Mouse (Mus musculus): Measurements from ENCODE around the gene 6030468B19Rik. TPM values are rescaled to one million over a fixed set of nuclear protein-coding genes. Genes with fewer than 3 reads are reported as not detected.
"Not testable (repeated sequence)": the region's sequence is repeated elsewhere in the genome, so short reads cannot be mapped to it uniquely, and the experiment has no call there.

Gene 6030468B19Rik
- polyA plus RNA-seq, 1 experiment from 2014 or later: not detected

DNA sequence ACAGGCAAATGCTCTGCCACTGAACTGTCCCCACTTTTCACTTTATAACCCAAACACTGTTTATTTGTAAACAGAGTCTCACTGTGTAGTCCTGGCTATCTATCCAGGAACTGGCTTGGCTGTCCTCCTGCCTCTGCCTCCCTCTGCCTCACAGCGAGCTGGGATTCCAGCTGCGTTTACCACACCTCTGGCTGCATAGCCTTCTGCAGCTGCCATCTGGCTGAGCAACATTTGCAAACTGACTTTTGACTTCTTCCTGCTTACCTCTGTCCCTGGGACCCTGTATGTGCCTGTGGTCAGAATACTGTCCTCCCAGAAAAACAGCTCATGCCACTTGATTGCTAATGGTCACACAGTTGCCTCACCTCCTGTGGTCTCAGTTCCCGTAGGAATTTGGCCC is 29.9 kb downstream of the 6030468B19Rik start:
- no peak overlapping the region for H3K4me2 ChIP-seq (replicated peaks; ENCODE audit: low read depth, low read length)
- 76% methylated on average over 3 of the region's 3 CpGs for WGBS
- no peaks in the 10 kb centered on the region for H3K9me3 ChIP-seq (ENCODE audit: control insufficient read depth, low read length)
- no peaks in the 10 kb centered on the region for H3K36me3 ChIP-seq (ENCODE audit: control insufficient read depth, insufficient read depth, low read length)
- H3K27me3 ChIP-seq (ENCODE audit: control insufficient read depth, insufficient read depth, low read length): no peaks in the 10 kb centered on the region
- H3K27ac ChIP-seq (ENCODE audit: low read depth, low read length): no peak overlapping the region
- H3K9ac ChIP-seq (ENCODE audit: low read depth, low read length): no peak overlapping the region
- no peak for ATAC-seq (ENCODE audit: low FRiP score)
- H3K4me3 ChIP-seq (ENCODE audit: low read depth, low read length): no peak overlapping the region
- peaks cover 5% of the 10 kb centered on the region for H3K4me1 ChIP-seq (replicated peaks; ENCODE audit: control insufficient read depth, insufficient read depth, low read length)
- no peak for DNase-seq (ENCODE audit: low spot score)

GRCm38 (mm10) chr11:117828149-117828887 is 30.9 kb downstream of the 6030468B19Rik start:
- H3K27ac ChIP-seq (ENCODE audit: low read depth, low read length): no peak overlapping the region
- DNase-seq (ENCODE audit: low spot score): no peak
- no peak for ATAC-seq (ENCODE audit: low FRiP score)
- WGBS: 88% methylated on average over 18 of the region's 18 CpGs
- H3K4me1 ChIP-seq (replicated peaks; ENCODE audit: control insufficient read depth, insufficient read depth, low read length): peaks cover 8% of the 10 kb centered on the region
- H3K36me3 ChIP-seq (ENCODE audit: control insufficient read depth, insufficient read depth, low read length): no peaks in the 10 kb centered on the region
- H3K4me2 ChIP-seq (replicated peaks; ENCODE audit: low read depth, low read length): no peak overlapping the region
- no peaks in the 10 kb centered on the region for H3K9me3 ChIP-seq (ENCODE audit: control insufficient read depth, low read length)
- no peaks in the 10 kb centered on the region for H3K27me3 ChIP-seq (ENCODE audit: control insufficient read depth, insufficient read depth, low read length)
- H3K9ac ChIP-seq (ENCODE audit: low read depth, low read length): no peak overlapping the region
- no peak overlapping the region for H3K4me3 ChIP-seq (ENCODE audit: low read depth, low read length)

DNA sequence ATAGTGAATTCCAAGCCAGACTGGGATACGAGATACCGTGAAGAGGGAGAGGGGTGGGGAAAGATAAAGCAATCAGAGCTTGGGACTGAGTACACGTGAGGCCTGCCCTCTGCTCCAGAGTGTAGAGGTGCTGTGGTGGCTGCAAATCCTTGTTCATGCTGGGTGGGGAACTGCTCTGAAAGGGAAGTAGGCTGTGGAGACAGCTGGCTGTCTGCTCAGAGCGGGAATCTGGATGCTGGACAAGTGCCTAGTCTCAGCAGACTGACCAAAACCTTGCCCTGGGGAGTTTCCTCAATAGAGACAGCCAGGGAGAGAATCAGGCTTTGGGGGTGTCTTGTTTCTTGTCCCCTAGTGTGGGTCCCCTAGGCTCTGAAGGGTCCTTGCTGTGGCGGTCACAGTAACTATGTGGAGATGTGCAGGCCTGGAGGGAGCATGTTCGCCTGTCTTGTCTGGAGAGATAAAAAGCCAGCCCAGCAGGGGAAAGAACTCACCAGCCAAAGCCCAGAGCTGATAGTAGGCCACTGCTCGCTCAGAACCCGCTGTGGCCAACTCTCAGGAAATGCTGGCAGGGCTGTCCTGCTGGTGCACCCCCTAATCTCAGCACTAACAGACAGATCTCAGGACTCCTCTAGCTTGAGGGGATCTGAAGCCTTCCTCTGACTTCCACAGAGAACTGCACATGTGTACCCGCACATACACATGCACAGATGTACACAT is 31.6 kb downstream of the 6030468B19Rik start:
- no peak overlapping the region for H3K27ac ChIP-seq (ENCODE audit: low read depth, low read length)
- 64% methylated on average over 9 of the region's 9 CpGs for WGBS

GRCm38 (mm10) chr11:117829671-117830215 is 32.3 kb downstream of the 6030468B19Rik start:
- Histone ChIP-seq H3K9ac (ENCODE audit: low read depth, low read length) (no peak overlapping the region), H3K4me2 (replicated peaks; ENCODE audit: low read depth, low read length) (no peak overlapping the region), H3K36me3 (ENCODE audit: control insufficient read depth, insufficient read depth, low read length) (no peaks in the 10 kb centered on the region), H3K9me3 (ENCODE audit: control insufficient read depth, low read length) (no peaks in the 10 kb centered on the region), H3K27me3 (ENCODE audit: control insufficient read depth, insufficient read depth, low read length) (no peaks in the 10 kb centered on the region), H3K4me1 (replicated peaks; ENCODE audit: control insufficient read depth, insufficient read depth, low read length) (peaks cover 6% of the 10 kb centered on the region), H3K4me3 (ENCODE audit: low read depth, low read length) (no peak overlapping the region), H3K27ac (ENCODE audit: low read depth, low read length) (no peak overlapping the region)
- DNase-seq (ENCODE audit: low spot score): no peak
- ATAC-seq (ENCODE audit: low FRiP score): no peak
- WGBS: 70% methylated on average over 2 of the region's 2 CpGs

More for the DNA sequence above, 31.6 kb downstream of the 6030468B19Rik start:
- Histone ChIP-seq H3K4me3 (ENCODE audit: low read depth, low read length) (no peak overlapping the region), H3K9me3 (ENCODE audit: control insufficient read depth, low read length) (no peaks in the 10 kb centered on the region), H3K36me3 (ENCODE audit: control insufficient read depth, insufficient read depth, low read length) (no peaks in the 10 kb centered on the region), H3K4me2 (replicated peaks; ENCODE audit: low read depth, low read length) (no peak overlapping the region), H3K27me3 (ENCODE audit: control insufficient read depth, insufficient read depth, low read length) (no peaks in the 10 kb centered on the region), H3K9ac (ENCODE audit: low read depth, low read length) (no peak overlapping the region), H3K4me1 (replicated peaks; ENCODE audit: control insufficient read depth, insufficient read depth, low read length) (peaks cover 8% of the 10 kb centered on the region)
- ATAC-seq (ENCODE audit: low FRiP score): no peak
- no peak for DNase-seq (ENCODE audit: low spot score)

GRCm38 (mm10) chr11:117830401-117830800 is 32.9 kb downstream of the 6030468B19Rik start:
- WGBS: 89% methylated on average over 9 of the region's 9 CpGs
- no peak overlapping the region for H3K4me3 ChIP-seq (ENCODE audit: low read depth, low read length)
- H3K36me3 ChIP-seq (ENCODE audit: control insufficient read depth, insufficient read depth, low read length): no peaks in the 10 kb centered on the region
- no peaks in the 10 kb centered on the region for H3K9me3 ChIP-seq (ENCODE audit: control insufficient read depth, low read length)
- peaks cover 6% of the 10 kb centered on the region for H3K4me1 ChIP-seq (replicated peaks; ENCODE audit: control insufficient read depth, insufficient read depth, low read length)
- no peak overlapping the region for H3K4me2 ChIP-seq (replicated peaks; ENCODE audit: low read depth, low read length)
- no peaks in the 10 kb centered on the region for H3K27me3 ChIP-seq (ENCODE audit: control insufficient read depth, insufficient read depth, low read length)
- H3K9ac ChIP-seq (ENCODE audit: low read depth, low read length): no peak overlapping the region
- no peak overlapping the region for H3K27ac ChIP-seq (ENCODE audit: low read depth, low read length)
- no peak for ATAC-seq (ENCODE audit: low FRiP score)
- no peak for DNase-seq (ENCODE audit: low spot score)

DNA sequence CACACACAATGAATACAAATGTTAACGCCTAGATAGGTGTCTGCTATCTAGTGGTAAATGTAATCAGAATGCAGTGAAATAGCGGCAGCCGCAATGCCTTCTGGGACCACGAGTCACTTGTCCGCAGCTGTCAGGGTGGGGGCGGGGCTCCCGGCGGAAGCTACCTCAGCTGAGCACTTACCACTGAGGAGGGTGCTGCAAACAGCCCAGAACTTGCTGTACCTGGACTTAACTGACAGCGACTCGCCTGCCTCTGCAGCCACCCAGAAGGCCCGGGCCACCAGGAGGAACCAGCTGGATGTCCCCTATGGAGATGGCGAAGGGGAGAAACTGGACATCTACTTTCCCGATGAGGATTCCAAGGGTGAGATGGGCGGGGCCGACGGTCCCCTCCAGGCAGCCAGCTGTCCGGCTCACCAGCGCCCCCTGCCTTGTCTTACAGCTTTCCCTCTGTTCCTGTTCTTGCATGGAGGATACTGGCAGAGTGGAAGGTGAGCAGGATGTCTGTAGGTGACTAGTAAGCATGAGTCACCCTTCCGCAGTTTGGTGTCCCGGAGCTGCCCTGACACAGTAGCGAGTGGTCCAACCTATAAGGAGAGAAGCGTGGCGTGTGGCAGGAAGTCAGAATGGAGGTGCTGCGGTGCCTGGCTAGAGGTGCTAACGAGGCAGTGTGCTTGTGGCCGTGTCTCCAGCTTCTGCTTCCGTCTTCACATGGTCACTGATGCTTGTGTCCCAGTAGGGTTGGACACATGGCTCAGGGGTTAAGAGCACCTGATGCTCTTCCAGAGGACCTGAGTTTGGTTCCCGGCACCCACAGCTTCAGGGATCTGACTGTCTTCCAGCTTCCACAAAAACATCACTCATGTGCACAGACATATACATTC is 34.9 kb downstream of the 6030468B19Rik start:
- Histone ChIP-seq H3K4me2 (replicated peaks; ENCODE audit: low read depth, low read length) (peak overlapping the region; percentile 50), H3K27me3 (ENCODE audit: control insufficient read depth, insufficient read depth, low read length) (no peaks in the 10 kb centered on the region), H3K27ac (ENCODE audit: low read depth, low read length) (no peak overlapping the region), H3K36me3 (ENCODE audit: control insufficient read depth, insufficient read depth, low read length) (no peaks in the 10 kb centered on the region), H3K9ac (ENCODE audit: low read depth, low read length) (0 out of 2 replicates have a peak overlapping the region, but pooled peaks have one; percentile 1), H3K9me3 (ENCODE audit: control insufficient read depth, low read length) (no peaks in the 10 kb centered on the region), H3K4me3 (ENCODE audit: low read depth, low read length) (peak overlapping the region; percentile 25), H3K4me1 (replicated peaks; ENCODE audit: control insufficient read depth, insufficient read depth, low read length) (peaks cover 6% of the 10 kb centered on the region; the same call in 1 of the 2 replicates)
- DNase-seq (ENCODE audit: low spot score): peak; percentile 89
- ATAC-seq (ENCODE audit: low FRiP score): peak; percentile 71
- 19% methylated on average over 25 of the region's 28 CpGs for WGBS

GRCm38 (mm10) chr11:117833509-117833908 is 36.0 kb downstream of the 6030468B19Rik start:
- 94% methylated on average over 4 of the region's 6 CpGs for WGBS
- not testable (repeated sequence) for H3K4me2 ChIP-seq (replicated peaks; ENCODE audit: low read depth, low read length); H3K9ac ChIP-seq (ENCODE audit: low read depth, low read length); DNase-seq (ENCODE audit: low spot score); H3K4me1 ChIP-seq (replicated peaks; ENCODE audit: control insufficient read depth, insufficient read depth, low read length); H3K9me3 ChIP-seq (ENCODE audit: control insufficient read depth, low read length); H3K27ac ChIP-seq (ENCODE audit: low read depth, low read length); H3K4me3 ChIP-seq (ENCODE audit: low read depth, low read length); H3K36me3 ChIP-seq (ENCODE audit: control insufficient read depth, insufficient read depth, low read length); H3K27me3 ChIP-seq (ENCODE audit: control insufficient read depth, insufficient read depth, low read length); ATAC-seq (ENCODE audit: low FRiP score)

DNA sequence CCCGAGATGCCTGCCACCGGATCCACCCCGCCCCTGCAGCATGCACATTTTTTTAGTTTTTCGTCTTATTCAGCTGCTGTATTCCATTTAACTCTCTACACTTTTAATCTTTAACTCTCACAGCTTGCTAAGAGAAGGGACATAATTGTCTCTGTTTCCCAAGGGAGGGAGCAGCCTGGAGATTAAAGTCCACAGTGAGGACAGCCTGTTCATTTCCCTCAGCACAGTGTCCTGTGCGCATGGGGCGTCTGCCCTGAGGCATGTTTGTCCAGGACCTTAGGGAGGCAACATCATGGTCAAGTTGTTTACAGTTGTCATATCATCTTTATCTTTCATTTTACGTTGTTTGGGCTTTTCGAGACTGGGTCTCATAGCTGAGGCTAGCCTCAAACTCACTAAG is 36.6 kb downstream of the 6030468B19Rik start:
- no peak overlapping the region for H3K27ac ChIP-seq (ENCODE audit: low read depth, low read length)
- WGBS: 92% methylated on average over 8 of the region's 8 CpGs
- H3K4me3 ChIP-seq (ENCODE audit: low read depth, low read length): no peak overlapping the region
- no peaks in the 10 kb centered on the region for H3K27me3 ChIP-seq (ENCODE audit: control insufficient read depth, insufficient read depth, low read length)
- H3K9me3 ChIP-seq (ENCODE audit: control insufficient read depth, low read length): no peaks in the 10 kb centered on the region
- H3K4me1 ChIP-seq (replicated peaks; ENCODE audit: control insufficient read depth, insufficient read depth, low read length): peaks cover 6% of the 10 kb centered on the region; the same call in 1 of the 2 replicates
- ATAC-seq (ENCODE audit: low FRiP score): no peak
- no peak for DNase-seq (ENCODE audit: low spot score)
- no peaks in the 10 kb centered on the region for H3K36me3 ChIP-seq (ENCODE audit: control insufficient read depth, insufficient read depth, low read length)
- H3K9ac ChIP-seq (ENCODE audit: low read depth, low read length): no peak overlapping the region
- no peak overlapping the region for H3K4me2 ChIP-seq (replicated peaks; ENCODE audit: low read depth, low read length)

All from hindbrain, embryonic 11.5 days (tissue).